Mouse (Mus musculus) frontal cortex, adult 2 months (tissue): ENCODE results near the gene Fbxo31. TPM values are rescaled to one million over a fixed set of nuclear protein-coding genes. Genes with fewer than 3 reads are reported as not detected.

Experiments used
- DNase-seq, 2 experiments: peaks; one replicate each; pipeline ENCODE4 v3.0.0; 2022; ENCODE audit warnings: low spot score in 1 of 2; ENCODE audit errors: extremely low spot score in 1 of 2
- polyA plus RNA-seq: library from polyadenylated mRNA; depleted of rRNA; stranded (reverse); fragments of >200 nt; gene quantifications from 2 replicates; pipeline ENCODE4 v1.2.3, GENCODE M21; 2012

Fbxo31 gene
- polyA plus RNA-seq, 1 experiment: 70.9 TPM

DNA sequence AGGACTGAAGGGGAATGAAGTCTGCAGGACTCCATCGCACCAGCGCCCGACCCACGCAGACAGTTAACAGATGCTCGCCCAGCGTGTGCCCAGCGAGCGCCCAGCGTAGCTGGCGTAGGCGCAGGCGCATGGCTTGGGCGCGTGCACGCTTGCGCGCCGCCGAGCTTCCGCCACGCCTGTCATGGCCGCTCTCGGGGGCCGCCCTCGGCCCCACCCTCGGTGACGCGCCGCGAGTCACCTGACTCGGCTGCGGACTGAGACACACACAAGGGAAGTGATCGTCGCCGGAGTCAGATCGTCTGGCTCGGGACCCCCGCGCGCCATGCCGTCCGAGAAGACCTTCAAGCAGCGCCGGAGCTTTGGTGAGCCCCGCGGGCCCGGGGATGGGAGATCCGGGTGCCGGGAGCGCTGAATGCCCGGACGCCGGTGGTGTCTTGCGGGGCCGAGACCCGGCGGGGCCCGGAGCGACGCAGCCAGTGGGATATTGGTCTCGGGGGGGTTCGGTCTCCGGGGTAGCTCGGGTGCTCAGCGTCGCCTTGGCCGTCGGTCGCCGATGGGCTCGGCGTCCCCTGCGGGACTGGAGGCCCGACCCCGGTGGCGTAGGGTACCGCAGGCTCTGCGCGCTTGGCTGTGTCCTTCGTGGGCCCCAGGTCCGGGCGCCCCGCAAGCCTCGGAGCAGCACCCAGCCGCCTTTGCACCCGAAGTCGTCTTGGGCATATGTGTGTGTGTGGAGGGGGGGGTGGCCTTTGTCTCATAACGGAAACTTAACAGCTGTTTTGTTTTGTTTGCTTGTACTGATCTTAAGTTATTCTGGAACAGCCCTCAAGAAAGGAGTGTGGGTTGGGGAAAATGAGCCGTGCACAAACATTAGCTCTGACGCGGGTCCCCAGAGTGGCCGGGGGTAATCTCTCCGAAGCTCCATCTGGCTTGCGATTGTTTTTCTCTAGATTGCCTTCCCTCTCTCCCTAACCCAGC is 11.9 kb upstream of the Fbxo31 start, which contains the start of gene Map1lc3b:
Gene Map1lc3b, plus strand, starts transcription at position 159 of the 975 bp plus-strand sequence.
- DNase-seq: peak; percentile 93 to 97

DNA sequence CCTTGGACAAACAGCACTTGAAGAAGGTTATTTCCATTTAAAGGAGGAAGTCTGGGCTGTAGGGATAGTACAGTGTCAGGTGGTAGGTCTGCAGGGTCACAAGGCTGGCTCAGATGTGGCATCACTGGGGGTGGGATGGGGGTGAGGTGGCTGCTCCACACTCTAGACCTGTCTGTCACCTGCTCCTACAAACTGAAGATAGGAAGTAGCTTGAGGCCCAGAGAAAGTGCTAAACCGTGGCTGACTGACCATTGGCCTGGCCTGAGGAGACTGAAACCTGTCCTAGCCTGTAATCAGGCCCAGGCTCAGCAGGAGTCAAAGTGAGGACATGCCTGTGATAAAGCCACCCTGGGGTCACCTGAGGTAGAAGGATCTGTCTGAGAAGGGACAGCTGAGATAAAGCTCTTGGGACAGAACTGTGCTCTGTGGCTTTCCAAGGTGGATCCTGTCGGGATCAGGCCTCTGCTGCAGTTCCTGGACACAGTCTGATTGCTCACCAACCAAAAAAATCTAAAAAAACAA is 10.7 kb upstream of the Fbxo31 start:
- DNase-seq: no peak

DNA sequence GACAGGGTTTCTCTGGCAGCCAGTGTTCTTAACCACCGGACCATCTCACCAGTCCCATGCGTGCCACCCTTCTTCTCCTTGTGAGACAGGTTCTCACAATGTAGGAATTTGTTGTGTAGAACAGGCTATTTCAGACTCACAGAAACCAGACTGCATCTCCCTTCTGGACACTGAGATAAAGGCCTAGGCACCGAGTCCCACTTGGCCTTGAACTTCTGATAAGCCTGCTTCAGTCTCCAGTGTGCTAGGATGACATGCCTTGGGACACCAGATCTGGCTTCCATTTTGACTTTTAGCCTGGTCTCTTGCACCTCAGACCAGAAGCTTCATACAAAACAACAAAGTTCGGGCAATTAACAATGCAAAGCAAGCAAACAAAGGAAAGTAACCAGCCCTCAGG is 10.1 kb upstream of the Fbxo31 start:
- DNase-seq: no peak

DNA sequence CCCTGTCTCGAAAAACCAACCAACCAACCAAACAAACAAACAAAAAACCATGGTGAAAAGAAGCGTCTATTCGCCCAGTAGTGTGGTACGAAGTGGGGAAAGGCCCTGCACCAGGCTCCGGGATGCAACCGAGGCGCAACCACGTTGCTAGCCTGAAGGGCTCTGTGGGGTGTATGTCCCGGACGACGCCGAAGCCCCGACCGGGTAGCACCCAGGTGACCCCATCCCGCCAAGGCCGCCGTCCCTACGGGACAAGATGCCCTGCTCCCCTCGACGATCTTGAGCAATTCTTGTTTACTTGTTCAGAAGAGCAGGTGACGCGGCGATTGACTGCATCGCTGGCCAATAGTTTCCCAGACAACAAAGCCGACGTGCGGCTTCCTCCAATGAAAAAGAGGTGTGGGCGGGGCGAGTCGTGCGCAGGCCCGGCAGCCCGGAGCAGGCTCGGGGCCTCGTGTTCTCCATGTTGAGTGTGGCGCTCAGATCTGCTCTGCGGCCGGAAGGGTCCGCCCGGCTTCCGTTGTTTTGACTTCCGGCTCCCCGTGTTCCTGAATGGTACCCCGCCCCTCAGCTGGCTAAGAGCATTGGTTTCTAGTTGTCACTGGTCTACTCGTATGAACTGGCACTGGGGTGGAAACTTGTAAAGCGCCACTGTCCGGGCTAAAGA is 6.7 kb upstream of the Fbxo31 start:
- DNase-seq: peak; percentile 99 to 100

DNA sequence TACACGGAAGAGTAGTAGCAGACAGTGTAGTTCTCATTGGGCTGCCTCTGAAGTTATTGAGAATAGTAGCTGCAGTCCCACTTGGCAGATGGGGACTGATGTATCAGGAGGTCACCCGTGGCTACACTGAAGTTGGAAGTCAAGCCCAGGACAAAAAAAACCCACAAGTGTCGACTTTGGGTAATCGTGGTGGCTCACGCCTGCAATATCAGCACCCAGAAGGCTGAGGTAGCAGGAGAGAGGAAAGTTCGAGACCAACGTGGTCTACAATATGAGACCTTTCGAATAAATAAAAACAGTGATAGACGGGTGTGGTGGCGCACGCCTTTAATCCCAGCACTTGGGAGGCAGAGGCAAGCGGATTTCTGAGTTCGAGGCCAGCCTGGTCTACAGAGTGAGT is 6.1 kb upstream of the Fbxo31 start:
- no peak for DNase-seq

DNA sequence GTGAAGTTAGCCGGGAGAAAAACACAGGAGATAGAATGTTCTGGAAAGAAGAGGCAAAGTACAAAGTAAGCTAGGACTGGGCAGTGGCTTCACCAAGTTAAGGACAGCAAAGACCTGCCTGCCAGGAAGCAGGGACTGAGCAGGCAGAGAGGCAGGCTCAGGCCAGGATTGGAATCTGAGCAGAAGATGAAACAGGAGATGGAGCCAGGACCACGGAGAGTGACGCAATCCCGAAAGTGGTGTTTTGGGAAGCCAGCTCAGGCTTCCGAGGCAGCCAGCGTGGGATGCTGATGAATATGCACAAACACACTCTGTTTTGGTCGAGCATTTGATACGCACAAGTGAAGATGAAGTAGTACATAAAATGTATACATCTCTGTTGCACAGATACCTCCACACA is 5.0 kb upstream of the Fbxo31 start:
- peak in 1 of 2 experiments; percentile 57 for DNase-seq

DNA sequence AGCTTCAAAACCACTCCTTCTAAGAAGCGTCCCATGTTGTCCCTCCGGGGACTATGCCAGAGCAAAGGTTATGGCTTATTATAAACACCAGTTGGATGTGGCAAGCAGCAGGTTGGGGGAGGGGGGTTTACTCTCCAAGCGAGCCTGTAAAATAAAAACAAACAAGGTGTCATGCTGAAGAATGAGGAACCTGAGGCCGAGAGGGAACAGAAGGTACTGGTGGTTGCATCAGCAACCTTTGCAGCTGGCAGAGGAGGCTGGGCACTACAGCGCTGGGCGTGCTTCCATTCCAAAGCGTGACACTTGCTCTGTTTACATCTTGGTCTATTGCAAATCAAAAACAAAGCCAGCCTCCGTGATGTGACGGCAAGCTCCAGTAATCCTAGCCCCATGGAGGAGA is 1.9 kb upstream of the Fbxo31 start:
- DNase-seq: no peak

DNA sequence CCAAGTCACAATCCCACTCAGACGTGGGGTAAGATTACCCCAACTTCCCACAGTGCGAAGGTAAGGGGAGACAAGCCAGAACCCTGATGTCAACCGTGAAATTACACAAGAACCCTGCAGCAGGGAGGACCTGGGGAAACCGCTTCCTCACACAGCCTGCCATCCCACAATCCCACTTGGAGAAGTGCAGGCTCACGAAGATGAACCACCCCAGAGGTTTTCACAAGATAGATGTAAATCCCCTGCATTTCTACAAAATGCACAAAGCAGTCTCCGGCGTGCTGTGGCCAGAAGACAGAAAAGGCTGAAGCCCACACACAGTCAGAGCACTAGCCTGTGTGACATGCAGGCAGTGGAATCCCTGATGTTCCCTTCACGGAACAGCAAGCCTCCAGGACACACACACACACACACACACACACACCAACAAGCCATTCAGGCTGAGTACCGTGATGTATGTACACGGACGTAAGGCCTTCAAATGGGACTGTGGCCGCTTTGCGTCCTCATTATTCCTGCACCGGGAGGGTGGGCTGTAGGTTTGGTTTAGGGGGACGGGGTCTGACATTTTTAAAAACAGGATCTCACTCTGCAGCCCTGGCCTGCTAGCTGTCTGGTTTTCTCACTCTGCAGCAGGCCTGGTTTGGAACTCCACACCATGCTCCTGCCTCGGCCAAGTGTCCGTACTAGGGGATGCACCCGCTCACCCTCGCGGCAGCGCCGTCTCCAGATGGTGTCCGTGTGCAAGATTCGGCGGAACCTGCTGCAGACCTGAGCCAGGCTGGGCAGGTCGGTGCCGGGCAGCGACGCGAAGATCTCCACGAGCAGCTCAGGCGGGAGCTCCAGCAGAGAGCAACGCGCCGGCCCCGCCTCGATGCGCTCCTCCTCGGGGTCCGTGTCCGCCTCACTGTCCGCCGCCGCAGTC is 593 bp downstream of the Fbxo31 start:
- DNase-seq: no peak

DNA sequence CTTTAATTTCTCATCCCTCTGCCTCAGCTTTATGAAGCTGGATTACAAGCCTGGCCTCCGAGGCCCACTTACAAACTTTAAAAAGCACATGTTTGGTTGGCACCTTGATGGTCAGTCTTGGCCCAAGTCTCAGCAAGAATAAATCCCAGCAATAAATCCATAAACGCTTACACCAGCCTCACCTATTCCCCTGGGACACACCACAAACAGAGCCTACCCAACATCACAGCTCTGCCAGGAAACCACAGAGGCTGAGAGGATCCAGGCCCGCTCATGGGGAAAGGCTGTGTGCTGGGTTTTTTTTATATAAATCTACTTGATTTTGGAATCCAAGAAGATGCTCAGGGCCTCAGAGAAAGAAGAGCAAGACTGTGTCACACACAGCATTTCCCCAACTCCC is 2.9 kb downstream of the Fbxo31 start:
- DNase-seq: no peak

DNA sequence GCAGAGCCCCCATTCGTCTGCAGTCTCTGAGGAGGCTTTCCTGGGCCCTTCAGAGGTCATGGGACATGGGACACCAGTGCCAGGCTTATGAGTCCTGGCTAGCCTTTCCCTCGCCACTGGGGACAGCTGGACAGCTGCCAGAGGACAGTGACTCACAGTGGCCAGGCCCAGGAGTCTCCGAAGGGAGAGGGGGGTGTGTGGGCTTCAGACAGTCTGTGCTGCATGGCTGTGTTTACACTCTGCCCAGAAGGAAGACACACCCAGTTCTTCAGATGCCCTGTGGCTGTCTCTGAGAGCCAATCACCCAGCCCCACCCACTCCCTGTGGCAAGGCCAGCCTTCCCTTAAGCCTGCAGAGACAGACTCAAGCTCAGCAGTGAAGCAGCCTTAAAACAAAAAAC is 5.3 kb downstream of the Fbxo31 start:
- DNase-seq: no peak

DNA sequence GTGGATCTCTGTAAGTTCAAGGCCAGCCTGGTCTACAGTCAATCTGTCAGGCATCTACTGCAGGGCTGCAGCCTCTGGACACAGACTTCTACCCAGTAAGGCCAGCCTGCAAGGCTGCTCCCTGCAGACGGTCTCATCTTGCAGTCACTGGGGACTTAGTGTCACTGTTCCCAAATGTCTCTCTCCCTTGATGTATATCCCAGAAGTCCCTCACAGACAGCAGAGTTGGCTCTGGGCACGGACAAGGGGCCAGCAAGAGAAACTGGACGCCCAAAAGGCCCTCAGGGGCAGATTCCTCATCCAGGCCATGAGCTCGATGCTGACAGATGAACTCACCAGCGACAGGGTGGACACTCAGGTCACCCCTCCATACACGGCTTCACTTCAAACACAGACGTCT is 6.5 kb downstream of the Fbxo31 start:
- DNase-seq: no peak

DNA sequence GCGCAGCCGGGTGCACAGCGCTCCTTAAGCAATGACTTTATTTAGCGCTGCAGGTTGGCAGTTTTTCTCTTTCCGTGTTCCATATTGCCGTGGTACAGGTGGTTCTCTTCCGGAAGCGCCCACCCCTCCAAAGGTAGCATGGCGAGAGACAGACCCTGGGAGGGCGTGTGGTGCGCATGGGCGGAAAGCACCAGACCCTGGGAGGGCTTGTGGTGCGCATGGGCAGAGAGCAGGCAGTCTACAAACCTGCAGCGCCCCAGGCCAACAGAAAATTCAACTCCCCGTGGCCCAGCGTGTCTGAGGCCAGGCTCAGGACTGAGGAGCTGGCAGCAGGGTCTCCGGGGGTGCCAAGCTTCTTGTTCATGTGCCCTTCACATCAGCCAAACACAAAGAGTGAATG is 7.8 kb downstream of the Fbxo31 start:
- no peak for DNase-seq

DNA sequence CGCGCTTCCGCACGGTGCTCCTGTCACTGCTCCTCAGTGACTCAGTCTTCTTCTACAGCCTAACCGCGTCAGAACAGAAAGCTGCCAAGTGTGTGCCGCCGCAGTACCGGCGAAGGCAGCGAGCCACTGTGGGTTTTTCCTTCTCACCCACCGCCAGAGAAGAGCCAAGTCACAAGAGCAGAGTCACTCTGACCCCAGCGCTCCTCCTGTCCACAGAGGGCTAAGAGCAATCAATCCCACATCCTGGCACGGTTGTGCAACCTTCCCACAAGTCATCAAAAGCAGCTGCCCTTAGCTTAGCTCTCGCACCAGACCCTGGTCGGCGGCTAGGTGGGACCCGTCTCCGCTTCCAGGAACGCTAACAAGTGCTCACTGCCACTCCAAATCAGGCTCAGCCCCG is 8.3 kb downstream of the Fbxo31 start:
- DNase-seq: no peak

DNA sequence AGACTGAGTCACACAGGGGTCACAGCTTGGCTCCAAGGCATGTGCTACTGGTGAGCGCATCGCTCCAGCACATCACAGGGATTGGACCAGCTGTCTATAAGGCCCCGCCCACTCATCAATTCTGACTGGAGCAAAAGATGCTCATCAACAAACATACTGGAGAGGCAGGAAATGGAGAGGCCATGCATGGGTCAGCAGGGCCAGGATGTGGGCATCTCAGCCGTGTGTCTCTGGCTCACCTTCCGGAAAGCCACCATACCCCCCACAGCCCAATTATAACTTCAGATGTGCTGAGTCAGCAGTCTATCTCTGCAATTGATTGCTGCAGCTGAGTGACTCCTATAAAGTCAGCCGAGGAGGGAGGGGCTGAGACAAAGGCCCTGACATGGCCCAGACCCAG is 10.3 kb downstream of the Fbxo31 start:
- DNase-seq: no peak

DNA sequence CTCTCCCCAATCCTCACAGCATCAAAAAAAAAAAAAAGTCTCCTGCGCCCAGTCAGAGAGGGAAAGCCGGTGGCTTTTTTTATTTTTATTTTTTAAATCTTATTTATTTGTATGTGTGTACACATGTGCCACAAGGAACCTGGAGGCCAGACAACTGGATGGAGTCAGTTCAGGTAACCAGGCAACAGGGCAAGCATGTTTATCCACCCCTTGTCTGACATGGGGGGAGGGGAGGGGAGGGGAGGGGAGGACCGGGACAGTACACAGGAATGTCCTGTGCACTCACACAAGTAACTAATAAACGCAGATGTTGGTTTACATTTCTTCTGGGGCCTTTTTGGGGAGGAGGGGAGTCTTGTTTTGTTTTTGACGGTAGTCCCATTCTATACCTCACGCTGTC is 14.9 kb downstream of the Fbxo31 start:
- no peak for DNase-seq

DNA sequence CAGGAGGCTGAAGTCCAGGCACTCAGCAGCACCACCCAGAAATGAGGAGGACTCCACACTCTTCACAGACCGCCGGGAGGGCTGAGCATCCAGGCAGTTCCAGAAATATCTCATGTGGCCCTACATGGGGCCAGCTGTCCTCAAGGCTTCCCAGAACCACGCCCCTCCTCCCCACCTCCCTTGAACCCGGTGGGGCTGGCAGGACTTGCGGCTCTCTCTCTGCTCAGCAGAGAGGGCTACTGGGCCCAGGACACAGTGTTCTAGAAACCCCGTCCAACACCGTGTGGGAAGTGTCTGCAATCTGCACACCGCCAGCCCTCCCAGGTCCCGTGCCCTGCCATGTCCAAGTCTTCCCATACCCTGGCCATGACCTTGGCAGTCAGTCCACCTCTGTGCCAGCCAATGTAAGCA is 15.7 kb downstream of the Fbxo31 start:
- no peak for DNase-seq

DNA sequence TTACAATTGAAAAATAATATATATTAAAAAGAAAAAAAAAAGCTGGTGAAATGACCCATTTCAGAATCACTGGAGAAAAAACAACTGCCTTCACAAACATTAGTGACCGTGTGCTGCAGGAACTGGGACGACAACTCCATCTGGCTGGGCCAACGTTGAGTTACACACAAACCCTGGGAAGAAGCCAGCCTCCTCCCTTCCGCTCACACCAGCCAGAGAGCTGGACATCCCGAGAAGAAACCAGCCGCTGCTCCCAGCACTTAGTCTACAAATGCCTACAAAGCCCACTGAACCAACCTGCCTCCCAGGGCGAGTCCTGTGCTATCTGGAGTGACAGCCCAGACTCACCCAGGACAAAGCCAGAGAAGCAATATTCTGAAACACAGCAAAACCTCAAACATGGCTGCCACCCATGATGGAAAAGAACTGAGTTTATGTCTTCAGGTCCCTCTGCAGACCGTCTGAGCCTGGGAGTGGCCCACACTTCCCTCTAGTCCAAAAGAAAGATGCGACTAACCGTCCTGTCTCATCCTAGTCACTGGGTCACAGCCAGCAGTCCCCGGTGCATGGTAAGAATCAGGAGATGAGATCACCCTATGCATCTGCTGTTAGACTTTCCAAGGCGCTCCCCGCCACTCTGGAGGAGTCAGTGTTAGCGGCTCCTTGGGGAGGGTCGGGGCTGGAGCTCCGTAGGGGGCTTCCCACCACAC is 16.8 kb downstream of the Fbxo31 start:
- no peak for DNase-seq

DNA sequence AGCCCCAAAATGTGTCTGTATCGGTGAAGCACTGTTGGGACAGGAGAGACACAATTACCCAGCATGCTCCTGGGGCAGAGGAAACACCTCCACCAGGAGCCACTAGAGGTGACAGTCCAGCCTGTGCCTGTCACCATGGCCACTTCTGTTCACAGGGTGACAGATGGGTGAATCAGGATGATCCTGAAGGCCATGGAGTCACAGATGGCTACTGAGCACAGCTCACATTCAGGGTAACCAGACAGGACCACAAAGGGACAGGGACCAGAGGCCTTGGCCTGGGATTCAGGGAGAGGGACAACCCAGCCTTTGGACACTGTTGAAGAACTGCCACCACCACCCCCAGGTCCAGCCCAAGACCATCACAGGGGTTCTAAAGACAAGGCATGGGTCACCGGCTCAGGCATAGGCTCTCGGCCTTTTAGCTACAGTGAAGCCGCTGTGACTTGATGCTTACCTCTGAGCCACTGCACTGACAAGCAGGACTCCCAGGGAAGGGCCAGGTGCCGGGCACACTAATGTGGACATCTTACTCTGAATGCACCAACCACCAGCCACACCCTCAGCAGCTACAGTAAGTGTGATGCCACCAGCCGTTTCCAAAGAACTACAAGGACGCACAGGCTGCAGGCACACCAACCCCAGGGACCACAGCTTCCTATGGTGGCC is 18.0 kb downstream of the Fbxo31 start:
- no peak for DNase-seq

DNA sequence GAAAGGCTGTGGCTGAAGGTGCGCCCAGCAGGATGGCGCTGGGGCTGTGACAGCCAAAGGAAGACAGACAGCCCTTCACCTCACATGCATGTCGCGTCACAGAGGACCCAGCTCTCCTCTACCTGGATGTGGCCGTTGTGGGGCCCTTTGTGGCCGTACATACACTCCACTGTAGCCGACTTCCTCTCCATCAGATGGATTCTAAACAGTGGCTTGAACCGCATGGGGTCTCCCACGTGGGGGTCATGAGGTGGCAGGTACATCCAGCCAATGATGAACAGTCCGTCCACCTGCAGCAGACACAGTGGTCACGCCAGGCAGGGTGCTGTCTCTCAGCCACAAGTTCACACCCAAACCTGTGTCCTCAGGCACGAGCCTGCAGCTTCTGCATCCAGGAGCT is 18.8 kb downstream of the Fbxo31 start:
- no peak for DNase-seq
